In the genomic region with DNA sequence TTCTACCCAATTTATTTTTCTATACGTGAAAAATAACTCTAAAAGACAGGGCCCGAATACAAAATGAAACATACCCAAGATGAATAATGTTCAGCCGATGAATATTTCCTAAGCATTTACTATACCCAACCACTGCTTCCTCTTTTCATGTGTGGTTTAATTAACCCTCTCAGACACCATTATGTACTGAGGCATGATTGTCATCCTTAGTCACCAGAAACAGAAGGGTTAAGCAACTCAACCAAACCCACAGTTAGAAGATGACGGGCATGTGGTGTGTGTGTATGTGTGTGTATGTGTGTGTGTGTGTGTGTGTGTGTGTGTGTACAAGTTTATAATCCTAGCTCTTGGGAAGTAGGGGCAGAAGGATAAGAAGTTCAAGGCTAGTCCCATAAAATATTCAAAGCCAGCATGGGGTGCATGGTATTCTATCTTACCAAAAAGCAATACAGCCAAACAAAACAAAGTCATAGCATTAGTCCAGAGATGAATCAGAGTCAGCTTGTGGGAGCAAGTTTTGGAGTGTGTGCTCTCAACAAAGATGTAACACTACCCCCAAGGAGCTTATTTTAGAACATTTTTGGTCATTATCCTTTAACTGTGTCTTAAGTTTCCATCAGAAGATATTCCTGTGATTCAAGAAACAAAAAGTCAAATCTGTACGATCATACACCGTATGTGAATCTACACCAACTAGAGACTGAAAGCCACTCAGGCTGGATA, we compare ENCODE assay signal across 31 mouse cellular contexts.
DNase-seq lines count a peak whose midpoint lies in the region; ATAC-seq and TF ChIP-seq lines count a peak whose summit lies in the region.
"Had no signal": no experiment of that assay in that cellular context is flagged by ENCODE, and none has a peak within 500 bp of the region (broad histone marks: within the 10 kb centered on the region; RNA-seq: fewer than 3 reads in every experiment).

No protein-coding gene starts in this region.

- TF ChIP-seq CTCF in C2C12 (IDR thresholded peaks at IDR 0.05; ENCODE audit: control insufficient read depth, insufficient read depth, insufficient read length), result no peak

- no peaks in the 10 kb centered on the region for H3K27me3 ChIP-seq in C2C12 (ENCODE audit: control insufficient read depth, insufficient read depth, insufficient read length)
- H3K27me3 ChIP-seq: hindbrain, embryonic 13.5 days; liver, embryonic 13.5 days; megakaryocyte, embryonic 14.5 days; midbrain, embryonic 12.5 days; neural tube, embryonic 15.5 days had no signal

- H3ac ChIP-seq in C2C12 (ENCODE audit: control insufficient read depth, insufficient read length, low read depth), result no peak overlapping the region

- ATAC-seq in granulocyte monocyte progenitor cell, adult 5-6 weeks (replicated peaks; ENCODE audit: poor library complexity, severe bottlenecking), result peak; percentile 94
- peak; percentile 91 for ATAC-seq in monocyte, adult 5-6 weeks (replicated peaks; ENCODE audit: insufficient number of reproducible peaks, low FRiP score, low TSS enrichment, poor library complexity, severe bottlenecking)
- ATAC-seq: forebrain, embryonic 16.5 days; intestine, embryonic 16.5 days had no signal

- H3K79me2 ChIP-seq in C2C12 (ENCODE audit: control insufficient read depth, insufficient read depth), result no peaks in the 10 kb centered on the region

- no peak overlapping the region for H3K4me3 ChIP-seq in C2C12 (ENCODE audit: insufficient read depth, poor library complexity, severe bottlenecking)
- H3K4me3 ChIP-seq: forebrain, embryonic 10.5 days; heart, embryonic 10.5 days; heart, embryonic 15.5 days; hindbrain, embryonic 13.5 days; liver, embryonic 13.5 days; midbrain, embryonic 12.5 days; neural tube, embryonic 15.5 days had no signal

- H3K79me3 ChIP-seq in C2C12 (ENCODE audit: low read depth), result no peaks in the 10 kb centered on the region

- H3K36me3 ChIP-seq in C2C12 (ENCODE audit: control insufficient read depth, insufficient read depth), result no peaks in the 10 kb centered on the region
- H3K36me3 ChIP-seq: heart, embryonic 10.5 days; heart, embryonic 15.5 days; hindbrain, embryonic 13.5 days; liver, embryonic 13.5 days; midbrain, embryonic 12.5 days had no signal

- peak; percentile 35 for DNase-seq in NIH3T3 (ENCODE audit: low read depth)
- DNase-seq in cerebellum, adult 9-10 months, result no peak
- no peak for DNase-seq in ovary, adult 18-20 months (ENCODE audit: low spot score)
- no peak for DNase-seq in heart, postnatal 4 days
- no peak for DNase-seq in lung, postnatal 10 days
- DNase-seq: adrenal gland, adult 8-10 months; cerebellum, adult 11-12 months; cerebellum, postnatal 14 days; gastrocnemius, postnatal 10 days; kidney, adult 8-10 months; layer of hippocampus, postnatal 36 days; left cerebral cortex, postnatal 4 days; liver, embryonic 13.5 days; lung, adult 2 months; lung, postnatal 14 days; right cerebral cortex, adult 18-20 months; right cerebral cortex, postnatal 4 days; thymus, adult 2 months; thymus, postnatal 36 days had no signal

TF ChIP-seq in C2C12, 6 proteins besides CTCF, POLR2A, EP300 and RAD21:
- TF ChIP-seq MYOG (IDR thresholded peaks at IDR 0.05; ENCODE audit: control insufficient read depth, extremely low read depth, insufficient read length), result no peak
- no peak for TF ChIP-seq MAX (IDR thresholded peaks at IDR 0.05)
- peak; percentile 1 for TF ChIP-seq USF1 (IDR thresholded peaks at IDR 0.05; ENCODE audit: low read depth)
- peak; percentile 7 for TF ChIP-seq MYOD1 (IDR thresholded peaks at IDR 0.05; ENCODE audit: control insufficient read depth, insufficient read length, low read depth)
- peak; percentile 61 for TF ChIP-seq CEBPB (IDR thresholded peaks at IDR 0.05; ENCODE audit: low read depth)
- TF ChIP-seq FOSL1 (IDR thresholded peaks at IDR 0.05; ENCODE audit: insufficient read depth, low read length, poor library complexity, severe bottlenecking), result no peak
TF ChIP-seq in C2C12: peak in this region for 3.
